Mouse (Mus musculus): Measurements from ENCODE around the gene Dlst. TPM values are rescaled to one million over a fixed set of nuclear protein-coding genes. Genes with fewer than 3 reads are reported as not detected.

Gene Dlst
- total and polyA plus RNA-seq, 2 experiments from 2014 or later, result 104 to 115 TPM

DNA sequence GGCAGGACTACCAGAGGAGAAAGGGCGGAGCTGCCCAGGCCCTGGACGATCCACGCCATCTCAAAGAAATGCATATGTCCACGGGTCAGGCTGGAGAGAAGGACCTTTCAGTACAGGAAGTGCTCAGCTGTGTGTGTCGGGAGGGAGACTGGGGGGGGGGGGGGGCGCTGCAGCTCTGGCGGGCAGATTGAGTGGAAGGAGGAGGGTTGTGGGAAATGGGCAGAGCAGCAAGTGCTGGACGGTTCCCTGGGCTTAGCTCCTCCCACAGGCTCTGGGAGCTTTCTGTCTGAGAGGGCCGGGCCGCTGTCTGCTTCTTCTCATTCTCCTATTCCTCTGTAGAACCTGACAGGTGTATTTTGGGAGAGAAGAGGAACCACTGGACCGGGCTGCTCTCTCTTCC, 35.7 kb downstream of the Dlst start:
- TF ChIP-seq CTCF (IDR thresholded peaks at IDR 0.05; ENCODE audit: low read depth), result no peak
- WGBS, result 31% methylated on average over 10 of the region's 11 CpGs
- no peak overlapping the region for H3K4me3 ChIP-seq (ENCODE audit: low read length)
- H3K9ac ChIP-seq (replicated peaks; ENCODE audit: low read length), result no peak overlapping the region
- no peak overlapping the region for H3K4me2 ChIP-seq (ENCODE audit: low read depth, low read length)
- no peaks in the 10 kb centered on the region for H3K9me3 ChIP-seq (ENCODE audit: low read length)
- no peaks in the 10 kb centered on the region for H3K36me3 ChIP-seq (ENCODE audit: insufficient read depth, low read length)
- H3K27me3 ChIP-seq (ENCODE audit: insufficient read depth, low read length), result no peaks in the 10 kb centered on the region
- H3K27ac ChIP-seq, result no peak overlapping the region; the same call in 1 of the 2 replicates
- DNase-seq (ENCODE audit: low spot score) (no peak), ATAC-seq (no peak)
- H3K4me1 ChIP-seq (ENCODE audit: insufficient read depth, low read length), result no peaks in the 10 kb centered on the region

GRCm38 (mm10) chr12:85146881-85147280, 36.2 kb downstream of the Dlst start:
- no peak overlapping the region for H3K4me3 ChIP-seq (ENCODE audit: low read length)
- DNase-seq (ENCODE audit: low spot score) (no peak), ATAC-seq (no peak)
- WGBS, result 77% methylated on average over 9 of the region's 9 CpGs
- H3K36me3 ChIP-seq (ENCODE audit: insufficient read depth, low read length), result no peaks in the 10 kb centered on the region
- H3K27ac ChIP-seq, result no peak overlapping the region
- H3K9me3 ChIP-seq (ENCODE audit: low read length), result no peaks in the 10 kb centered on the region
- H3K4me1 ChIP-seq (ENCODE audit: insufficient read depth, low read length), result no peaks in the 10 kb centered on the region
- TF ChIP-seq CTCF (IDR thresholded peaks at IDR 0.05; ENCODE audit: low read depth), result no peak
- H3K4me2 ChIP-seq (ENCODE audit: low read depth, low read length), result no peak overlapping the region
- H3K27me3 ChIP-seq (ENCODE audit: insufficient read depth, low read length), result no peaks in the 10 kb centered on the region
- no peak overlapping the region for H3K9ac ChIP-seq (replicated peaks; ENCODE audit: low read length)

- ATAC-seq (peak; percentile 3; the same call in 1 of the 2 replicates), DNase-seq (ENCODE audit: low spot score) (no peak)
- Histone ChIP-seq H3K9me3 (ENCODE audit: low read length) (no peaks in the 10 kb centered on the region), H3K9ac (replicated peaks; ENCODE audit: low read length) (peak overlapping the region; percentile 66), H3K27me3 (ENCODE audit: insufficient read depth, low read length) (no peaks in the 10 kb centered on the region), H3K4me3 (ENCODE audit: low read length) (peak overlapping the region; percentile 48), H3K4me1 (ENCODE audit: insufficient read depth, low read length) (no peaks in the 10 kb centered on the region), H3K27ac (peak overlapping the region; percentile 59), H3K36me3 (ENCODE audit: insufficient read depth, low read length) (no peaks in the 10 kb centered on the region), H3K4me2 (ENCODE audit: low read depth, low read length) (peak overlapping the region; percentile 64)
- no peak for TF ChIP-seq CTCF (IDR thresholded peaks at IDR 0.05; ENCODE audit: low read depth)
- WGBS, result 6% methylated on average over 20 of the region's 20 CpGs
These were observed 39.8 kb downstream of the Dlst start for GRCm38 (mm10) chr12:85150321-85151001.

DNA sequence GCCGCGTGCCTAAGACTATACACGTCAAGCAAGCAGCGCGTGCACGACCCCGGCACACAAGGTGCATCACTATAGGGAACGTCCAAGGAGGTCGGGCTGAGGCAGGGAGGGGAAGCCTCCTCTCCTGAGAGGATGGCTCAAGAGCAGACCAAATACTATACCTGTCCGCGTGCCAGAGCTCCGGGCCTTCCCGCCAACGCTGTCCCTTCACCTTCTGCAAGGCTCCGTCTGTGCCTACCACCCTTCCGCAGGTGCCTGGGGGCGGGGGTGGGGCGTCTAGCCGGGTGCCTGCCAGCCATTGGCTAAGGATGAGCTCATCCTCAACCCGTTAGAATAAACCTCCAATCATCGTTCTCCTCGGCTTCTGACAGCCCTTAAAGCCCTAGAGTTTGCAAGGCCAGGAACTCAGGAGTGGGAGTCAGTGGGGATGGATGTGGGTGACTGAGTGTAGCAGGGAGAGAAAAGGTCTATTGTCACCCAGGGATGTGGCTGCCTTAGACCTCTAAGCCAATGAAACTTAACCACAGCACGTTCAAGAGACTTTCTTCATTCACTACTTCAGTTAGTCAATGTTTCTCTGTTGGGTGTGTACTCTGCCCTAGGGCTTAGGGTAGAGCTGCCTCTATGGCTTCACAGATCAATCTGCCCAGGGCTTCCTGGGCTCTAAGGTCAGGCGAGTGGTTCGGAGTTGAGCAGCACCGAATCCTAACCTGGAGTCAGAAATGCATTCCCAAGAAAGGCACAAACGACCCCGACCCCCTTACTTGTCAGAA, 40.6 kb downstream of the Dlst start, which contains the start of gene Rps6kl1:
Rps6kl1 (minus strand) TSS at position 263 of the 773 bp plus-strand sequence.
- Histone ChIP-seq H3K36me3 (ENCODE audit: insufficient read depth, low read length) (no peaks in the 10 kb centered on the region), H3K27me3 (ENCODE audit: insufficient read depth, low read length) (no peaks in the 10 kb centered on the region), H3K4me2 (ENCODE audit: low read depth, low read length) (peak within 1 kb of the TSS; percentile 64), H3K27ac (peak within 1 kb of the TSS; percentile 59), H3K9ac (replicated peaks; ENCODE audit: low read length) (peak within 1 kb of the TSS; percentile 66), H3K4me3 (ENCODE audit: low read length) (peak within 1 kb of the TSS; percentile 48), H3K4me1 (ENCODE audit: insufficient read depth, low read length) (no peaks in the 10 kb centered on the region), H3K9me3 (ENCODE audit: low read length) (no peaks in the 10 kb centered on the region)
- ATAC-seq (peak; percentile 95), DNase-seq (ENCODE audit: low spot score) (peak; percentile 85)
- 14% methylated on average over 28 of the region's 28 CpGs for WGBS
- TF ChIP-seq CTCF (IDR thresholded peaks at IDR 0.05; ENCODE audit: low read depth), result no peak

GRCm38 (mm10) chr12:85153011-85153410, 42.4 kb downstream of the Dlst start:
- Histone ChIP-seq H3K4me3 (ENCODE audit: low read length) (no peak overlapping the region), H3K27ac (no peak overlapping the region), H3K27me3 (ENCODE audit: insufficient read depth, low read length) (no peaks in the 10 kb centered on the region), H3K36me3 (ENCODE audit: insufficient read depth, low read length) (no peaks in the 10 kb centered on the region), H3K9ac (replicated peaks; ENCODE audit: low read length) (no peak overlapping the region), H3K4me2 (ENCODE audit: low read depth, low read length) (no peak overlapping the region), H3K9me3 (ENCODE audit: low read length) (no peaks in the 10 kb centered on the region), H3K4me1 (ENCODE audit: insufficient read depth, low read length) (no peaks in the 10 kb centered on the region)
- WGBS, result 84% methylated on average over 3 of the region's 3 CpGs
- no peak for TF ChIP-seq CTCF (IDR thresholded peaks at IDR 0.05; ENCODE audit: low read depth)
- DNase-seq (ENCODE audit: low spot score) (no peak), ATAC-seq (no peak)

GRCm38 (mm10) chr12:85156324-85156723, 45.7 kb downstream of the Dlst start:
- Histone ChIP-seq H3K36me3 (ENCODE audit: insufficient read depth, low read length) (no peaks in the 10 kb centered on the region), H3K9ac (replicated peaks; ENCODE audit: low read length) (no peak overlapping the region), H3K4me1 (ENCODE audit: insufficient read depth, low read length) (no peaks in the 10 kb centered on the region), H3K9me3 (ENCODE audit: low read length) (no peaks in the 10 kb centered on the region), H3K27ac (no peak overlapping the region), H3K4me3 (ENCODE audit: low read length) (no peak overlapping the region), H3K27me3 (ENCODE audit: insufficient read depth, low read length) (no peaks in the 10 kb centered on the region), H3K4me2 (ENCODE audit: low read depth, low read length) (no peak overlapping the region)
- WGBS, result 66% methylated on average over 6 of the region's 6 CpGs
- DNase-seq (ENCODE audit: low spot score) (no peak), ATAC-seq (no peak)
- no peak for TF ChIP-seq CTCF (IDR thresholded peaks at IDR 0.05; ENCODE audit: low read depth)

Data from hindbrain, postnatal 0 days (tissue).